Mouse (Mus musculus) induced T-regulatory cell, adult 2 months (primary cell): ENCODE results near the gene Atp8a2.
A peak's percentile ranks its signal among the peaks of the same experiment; 100 is the strongest.

ENCODE experiments used
- DNase-seq: peaks from one replicate; pipeline ENCODE4 v3.0.0-alpha.2; 2012; ENCODE audit warnings: low read depth

Gene Atp8a2

DNA sequence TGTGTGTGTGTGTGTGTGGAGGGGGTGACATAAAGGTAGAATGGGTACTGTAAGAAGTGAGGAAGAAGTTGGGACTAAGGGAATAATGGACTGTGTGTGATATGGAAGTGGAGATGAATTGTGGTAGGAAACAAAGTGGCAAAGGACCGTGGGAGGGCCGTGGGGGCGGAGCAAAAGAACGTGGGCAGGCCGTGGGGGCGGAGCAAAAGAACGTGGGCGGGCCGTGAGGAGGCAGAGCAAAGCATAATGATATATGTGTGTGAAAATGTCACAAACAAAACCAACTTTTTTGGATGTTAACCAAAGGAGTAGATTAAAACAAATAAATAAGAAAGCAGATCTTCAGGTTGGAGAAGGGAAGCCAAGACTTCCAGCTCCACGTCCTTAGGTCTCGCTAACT, 44.6 kb downstream of the Atp8a2 start:
- peak; percentile 11 for DNase-seq

DNA sequence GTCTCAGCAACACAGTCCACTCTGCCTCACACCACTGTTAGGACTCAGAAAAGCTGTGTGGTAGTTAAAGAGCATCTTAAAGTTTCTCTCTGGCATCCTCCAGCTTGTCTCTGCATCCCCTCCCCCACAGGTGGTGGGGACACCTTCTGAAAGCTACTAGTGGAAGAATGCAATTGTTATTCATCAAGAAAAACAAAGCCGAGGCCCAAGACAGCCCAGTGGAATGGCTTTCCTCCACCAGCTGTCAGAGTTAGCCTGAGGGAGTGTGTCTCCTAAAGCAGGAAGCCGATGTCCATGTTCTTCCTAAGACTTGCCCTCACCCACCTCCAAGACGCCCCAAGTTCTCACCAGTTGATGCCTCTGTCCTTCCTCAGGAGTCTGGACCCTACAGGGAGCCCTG, 48.1 kb downstream of the Atp8a2 start:
- no peak for DNase-seq

DNA sequence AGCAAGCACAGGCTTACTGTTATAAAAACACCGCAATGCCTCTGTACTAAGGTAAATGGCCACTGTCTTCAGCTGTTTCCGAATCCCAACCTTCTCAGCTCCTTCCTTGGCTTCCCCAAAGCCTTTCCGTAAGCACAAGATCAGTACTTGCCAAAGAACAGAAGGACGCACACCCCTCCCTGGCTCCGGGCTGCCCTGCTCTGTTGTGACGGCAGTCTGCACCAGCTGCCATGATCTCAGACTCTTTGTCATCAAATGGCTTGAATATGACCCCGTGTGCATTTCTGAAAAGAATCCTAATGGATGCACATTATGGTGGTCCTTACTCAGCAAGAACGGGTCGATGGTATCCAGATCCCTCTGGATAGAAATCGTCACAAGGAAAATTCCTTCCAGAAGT, 53.7 kb downstream of the Atp8a2 start:
- no peak for DNase-seq

DNA sequence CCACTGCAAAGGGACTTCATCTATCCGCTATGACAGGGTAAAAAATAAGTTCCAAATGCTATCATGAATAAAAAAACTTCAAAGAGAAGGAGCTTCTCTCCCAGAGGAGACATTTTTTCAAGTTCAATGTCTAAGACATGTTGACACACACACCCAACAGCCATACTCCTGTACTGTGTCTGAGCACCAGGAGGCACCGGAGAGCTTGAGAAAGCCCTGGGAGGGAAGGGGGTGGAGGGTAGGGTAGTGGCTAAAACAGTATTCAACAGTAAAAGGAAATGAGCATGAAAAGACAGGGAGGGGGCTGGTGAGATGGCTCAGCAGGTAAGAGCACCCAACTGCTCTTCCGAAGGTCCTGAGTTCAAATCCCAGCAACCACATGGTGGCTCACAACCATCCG, 58.6 kb downstream of the Atp8a2 start:
- peak; percentile 60 for DNase-seq

DNA sequence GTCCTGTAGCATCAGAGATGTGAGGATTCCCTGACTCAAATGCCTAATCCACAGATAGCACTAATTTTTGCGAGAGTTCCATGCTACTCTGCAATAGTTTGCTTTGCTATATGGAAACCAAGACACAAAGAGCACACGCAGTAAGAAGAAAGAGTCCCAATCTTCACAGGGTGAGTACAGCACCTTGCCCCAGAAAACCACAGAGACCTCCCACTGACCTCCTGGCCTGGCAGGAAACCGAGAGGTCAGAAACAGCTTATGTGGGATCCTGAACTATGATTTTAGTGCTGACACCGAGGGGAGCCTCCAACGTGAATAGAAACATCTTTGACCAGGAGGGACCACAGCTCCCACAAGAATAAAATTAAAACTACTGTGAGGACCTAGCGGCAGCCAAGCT, 59.2 kb downstream of the Atp8a2 start:
- DNase-seq: peak; percentile 27

DNA sequence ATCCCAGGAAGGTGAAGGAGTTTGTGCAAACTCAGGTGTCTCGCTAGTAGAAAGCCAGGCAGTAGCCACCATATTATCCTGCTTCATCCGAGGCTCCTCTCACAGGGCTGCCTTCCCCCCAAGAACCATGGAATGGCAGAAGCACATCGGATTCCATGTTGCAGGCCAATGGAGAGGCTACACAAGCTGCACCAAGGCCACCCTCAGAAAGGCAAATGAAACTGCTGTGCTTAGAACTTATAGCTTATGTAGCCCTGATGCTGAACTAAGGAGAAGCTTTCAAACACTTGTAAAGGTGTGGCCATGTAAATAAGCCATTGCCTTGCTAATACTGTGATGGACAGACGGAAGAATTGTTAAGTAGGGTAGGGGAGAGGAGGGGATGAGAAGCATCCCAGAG, 61.2 kb downstream of the Atp8a2 start:
- DNase-seq: no peak

DNA sequence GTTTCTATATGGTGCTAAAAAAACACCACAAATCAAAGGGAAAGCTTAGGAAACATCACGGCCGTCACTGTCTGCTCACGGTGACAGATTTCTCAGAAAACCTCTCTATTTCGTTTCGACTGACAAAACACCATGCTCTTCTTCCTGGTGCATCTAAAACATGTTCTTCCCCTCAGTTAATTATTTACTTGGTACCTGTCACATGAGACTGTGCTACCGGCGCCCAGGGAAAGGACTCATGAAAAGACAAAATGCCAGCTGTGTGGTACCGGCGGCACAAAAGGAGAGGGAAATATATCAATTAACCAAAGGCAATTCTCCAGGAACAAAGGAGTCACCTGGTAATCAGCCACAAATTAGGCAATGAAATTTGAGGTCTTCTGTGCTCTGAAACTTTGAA, 62.3 kb downstream of the Atp8a2 start:
- peak; percentile 24 for DNase-seq

DNA sequence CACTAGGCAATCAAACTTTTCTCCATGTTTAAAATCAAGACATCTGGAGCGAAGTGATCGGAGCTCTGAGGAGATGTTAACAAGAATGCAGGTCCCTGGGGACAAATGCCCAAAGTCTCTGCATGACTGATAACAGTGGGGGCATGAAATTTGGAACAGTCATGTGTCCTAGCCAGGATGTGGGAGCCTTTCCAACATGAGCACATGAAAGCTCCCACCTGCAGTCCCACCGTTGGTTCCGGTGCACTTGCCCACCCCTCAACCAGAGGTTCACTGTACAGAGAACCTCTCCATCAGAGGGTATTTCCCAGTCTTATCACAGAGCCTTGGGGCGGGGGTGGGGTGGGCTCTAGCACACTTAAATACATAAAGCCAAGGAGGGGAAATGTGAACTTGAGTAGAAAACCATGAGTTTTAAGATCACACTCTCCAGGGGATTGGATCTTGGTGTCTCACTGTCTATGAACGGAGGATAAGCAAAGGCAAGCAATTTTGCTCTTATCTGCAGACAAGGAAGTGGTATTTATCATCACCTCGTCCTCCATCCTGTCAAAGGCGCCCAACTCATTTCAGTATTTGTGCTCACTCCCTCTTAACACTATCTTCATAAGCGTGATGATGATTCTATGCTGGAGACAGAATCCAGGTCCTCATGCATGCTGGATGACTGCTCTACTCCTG, 65.6 kb downstream of the Atp8a2 start:
- DNase-seq: peak; percentile 86

DNA sequence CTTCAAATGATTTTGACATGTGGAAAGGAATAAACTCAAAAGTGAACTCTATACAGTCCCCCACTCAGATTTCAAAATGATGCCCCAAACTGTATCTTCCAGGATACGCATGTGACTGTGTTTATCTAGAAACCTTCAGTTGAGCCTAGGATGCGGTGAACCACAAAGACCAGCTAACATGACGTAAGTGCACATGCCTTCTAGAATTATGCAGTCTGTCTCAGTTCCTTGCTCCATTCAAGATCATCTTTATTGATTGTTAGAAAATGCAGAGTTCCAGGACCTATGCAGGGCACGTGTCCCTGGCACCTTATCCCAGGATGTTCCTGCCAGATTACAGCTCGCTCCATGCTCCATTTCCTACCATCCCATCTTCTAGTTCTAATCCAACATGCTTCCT, 67.4 kb downstream of the Atp8a2 start:
- DNase-seq: peak; percentile 93

DNA sequence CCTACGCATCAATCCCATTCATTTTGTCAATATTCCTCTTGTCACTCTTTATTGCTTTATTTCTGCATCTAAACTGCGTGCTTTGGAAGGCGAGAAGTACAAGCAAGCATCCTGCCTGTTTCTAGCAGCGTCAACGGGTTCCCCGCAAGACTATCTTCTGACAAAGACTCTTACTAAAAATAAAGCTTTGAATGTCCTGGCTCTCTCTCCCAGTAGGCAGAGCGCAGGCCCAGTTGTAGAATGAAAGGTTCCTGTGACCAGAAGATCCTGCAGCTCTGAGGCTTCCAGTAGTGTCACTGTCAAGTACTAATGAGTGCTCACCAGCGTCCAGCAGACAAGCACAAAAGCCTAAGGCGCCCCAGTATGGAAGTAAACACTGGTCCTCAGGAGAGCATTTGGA, 71.8 kb downstream of the Atp8a2 start:
- DNase-seq: no peak

DNA sequence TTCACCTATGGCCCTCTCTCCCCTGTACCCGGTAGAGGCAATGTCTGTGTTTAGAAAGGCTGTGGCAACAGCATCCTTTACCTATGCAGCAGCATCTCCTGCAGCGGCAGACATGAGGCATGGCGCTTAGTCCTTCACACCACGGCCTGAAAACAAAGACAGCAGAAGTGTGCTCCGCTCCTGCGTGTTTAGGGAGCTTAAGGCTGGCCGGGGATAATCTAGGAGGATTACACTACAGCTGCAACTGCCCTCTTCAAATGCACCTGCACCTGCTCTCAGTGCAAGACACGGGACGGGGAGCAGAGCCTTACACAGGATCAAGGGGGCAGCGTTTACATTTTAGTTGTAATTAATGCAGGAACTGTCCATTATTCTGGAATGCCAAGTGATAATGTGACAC, 75.4 kb downstream of the Atp8a2 start:
- no peak for DNase-seq

DNA sequence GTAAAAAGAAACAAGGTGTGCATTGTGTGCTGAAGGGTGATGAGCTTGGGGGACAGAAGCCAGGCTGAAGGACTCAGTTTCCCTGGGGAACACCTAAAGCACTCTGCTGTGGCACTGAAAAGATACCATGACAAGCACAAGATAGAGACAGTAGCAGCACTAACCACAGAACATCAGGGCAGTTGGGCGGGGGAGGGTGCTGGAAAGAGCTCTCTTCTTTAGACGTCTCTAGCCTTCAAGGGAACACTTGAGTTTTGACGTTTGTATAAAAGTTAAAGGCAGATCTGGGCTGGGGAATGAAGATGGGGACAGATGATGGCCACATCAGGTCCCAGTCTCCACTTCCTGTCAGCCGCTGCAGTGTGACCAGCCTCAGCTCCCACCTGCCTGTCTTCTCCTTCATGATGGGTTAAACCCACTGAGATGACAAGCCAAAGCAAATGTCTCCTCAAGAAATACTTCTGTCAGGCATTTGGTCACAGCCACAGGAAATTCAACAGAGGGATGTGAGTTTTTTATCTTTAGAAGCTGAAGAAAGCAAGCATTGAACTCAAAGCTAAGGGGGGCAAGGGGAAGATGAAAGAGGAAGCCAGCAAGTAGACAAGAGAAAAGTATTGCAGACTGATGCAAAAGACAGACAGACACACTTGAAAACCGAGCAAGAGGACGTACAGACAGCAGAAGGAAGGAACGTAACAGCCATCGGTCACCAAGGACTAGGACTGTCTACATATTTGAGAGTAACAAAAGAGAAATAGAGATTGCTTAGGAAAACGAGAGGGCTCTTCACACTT, 79.0 kb downstream of the Atp8a2 start:
- DNase-seq: peak; percentile 25

DNA sequence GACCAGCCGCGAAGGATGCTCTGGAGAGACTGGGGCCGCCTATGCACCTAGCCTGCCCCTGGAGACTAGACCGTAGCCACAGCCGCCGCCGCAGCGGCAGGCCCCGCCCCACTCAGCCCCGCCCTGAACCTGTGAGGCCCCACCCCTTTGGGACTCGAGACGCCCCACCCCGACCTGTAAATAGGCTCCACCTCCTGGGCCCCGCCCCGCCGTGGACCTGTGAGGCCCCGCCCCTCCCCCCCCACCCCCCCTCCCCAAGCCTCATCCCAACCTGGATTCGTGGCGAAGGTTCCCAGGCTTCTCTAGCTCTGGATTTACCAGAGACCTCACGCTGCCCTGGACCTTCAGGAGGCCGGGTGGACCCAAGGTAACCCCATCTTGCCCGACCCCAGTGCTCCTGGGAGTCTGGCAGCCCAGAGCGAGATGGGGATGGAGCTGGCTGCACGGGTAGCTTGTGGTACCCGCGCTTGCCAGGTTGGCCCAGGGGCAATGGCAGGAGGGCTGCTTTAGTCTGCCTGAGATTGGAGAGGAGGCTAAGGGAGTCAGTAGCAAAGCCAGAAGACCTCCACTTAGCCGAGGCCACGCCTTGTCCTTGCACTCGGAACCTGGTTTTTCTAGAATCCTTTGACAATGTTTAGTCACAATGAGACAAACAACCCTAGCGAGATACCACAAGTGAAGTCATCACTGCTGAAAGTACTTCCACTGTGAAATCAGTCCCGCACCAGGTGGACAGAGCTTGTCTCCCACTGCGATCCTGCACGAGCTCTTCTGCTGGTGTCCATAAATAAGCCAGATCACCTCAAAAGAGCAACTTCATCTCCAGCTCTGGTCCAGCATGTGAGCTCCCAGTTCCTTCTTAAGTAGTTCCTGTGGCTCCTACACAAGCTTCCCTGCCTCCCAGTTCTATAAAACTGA, 109.9 kb downstream of the Atp8a2 start:
- DNase-seq: peak; percentile 74

DNA sequence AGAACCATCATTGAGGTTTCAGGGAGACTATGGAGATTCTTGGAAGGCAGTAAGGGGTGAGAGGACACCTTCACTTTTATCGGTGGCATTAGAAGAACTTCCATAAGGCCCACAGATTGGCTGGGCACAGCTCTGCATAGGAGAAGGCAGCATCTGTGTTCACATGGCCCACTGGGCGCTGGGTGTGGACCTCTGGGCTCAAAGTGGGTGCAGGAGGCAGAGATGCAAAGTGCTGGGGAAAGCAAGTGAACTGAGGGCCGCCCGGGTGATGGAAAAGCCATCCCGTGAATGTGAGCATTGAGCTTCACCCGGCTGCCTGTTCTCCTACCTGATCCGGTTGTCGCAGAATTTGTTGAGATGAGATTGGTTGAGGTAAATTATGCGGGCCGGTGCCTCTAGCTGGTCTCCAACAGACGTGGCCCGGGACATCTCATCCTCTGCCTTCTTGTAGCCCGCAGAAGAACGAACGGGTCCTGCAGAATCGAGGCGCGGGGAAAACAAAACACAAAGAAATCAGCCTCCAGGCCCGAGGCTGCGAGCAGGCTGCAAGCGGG, 110.6 kb downstream of the Atp8a2 start:
- no peak for DNase-seq

DNA sequence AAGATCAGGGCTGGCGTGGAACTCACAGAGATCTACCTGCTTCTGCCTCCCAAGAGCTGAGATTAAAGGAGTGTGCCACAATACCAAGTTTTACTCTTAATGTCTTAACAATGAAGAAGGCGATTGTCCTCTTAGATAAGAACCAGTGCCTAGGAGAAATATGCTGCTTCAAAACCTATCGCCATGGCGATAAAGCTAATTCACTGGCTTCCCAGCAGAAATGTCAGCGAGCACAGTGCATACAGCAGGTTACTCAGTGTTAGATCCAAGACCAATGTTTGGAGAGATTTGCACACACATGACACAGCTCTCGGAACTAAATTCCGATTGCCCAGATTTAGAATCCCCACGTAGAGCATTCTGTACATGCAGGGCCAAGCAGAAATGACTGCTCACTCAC, 114.2 kb downstream of the Atp8a2 start:
- DNase-seq: no peak

DNA sequence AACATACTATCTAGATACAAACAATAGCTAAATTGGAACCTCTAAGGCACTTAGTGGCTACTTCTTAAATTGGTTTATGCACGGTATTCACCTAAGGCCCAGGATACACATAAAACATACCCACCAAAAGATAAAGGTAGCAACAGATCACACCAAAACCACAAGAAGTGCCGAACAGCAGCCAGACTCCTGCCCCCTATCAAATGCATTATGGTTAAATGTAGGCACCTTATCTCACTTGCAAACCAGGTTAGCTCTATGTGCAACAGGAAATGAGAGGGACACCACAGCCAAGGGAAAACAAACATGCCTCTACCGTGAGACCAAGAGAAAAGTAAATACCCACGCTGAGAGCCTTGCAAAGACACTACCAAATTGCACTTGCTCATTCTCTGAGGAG, 124.5 kb downstream of the Atp8a2 start:
- peak; percentile 35 for DNase-seq

DNA sequence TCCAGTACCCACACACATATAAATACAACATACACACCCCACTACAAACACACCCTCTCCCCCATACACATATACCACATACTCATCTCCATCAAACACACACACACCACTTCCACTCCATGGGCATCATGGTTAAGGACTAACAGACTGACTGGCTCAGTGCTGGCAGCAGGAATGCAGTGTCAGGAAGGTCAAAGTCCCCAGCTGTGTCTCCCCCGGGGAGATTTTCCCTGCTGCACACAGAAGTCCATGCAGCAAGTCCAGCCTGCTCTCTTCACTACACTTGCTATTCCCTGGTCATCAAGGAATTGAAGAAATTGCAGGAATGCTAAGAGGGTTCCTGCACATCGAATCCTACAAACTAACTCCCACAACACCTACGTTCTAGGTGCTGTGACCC, 131.8 kb downstream of the Atp8a2 start:
- no peak for DNase-seq

DNA sequence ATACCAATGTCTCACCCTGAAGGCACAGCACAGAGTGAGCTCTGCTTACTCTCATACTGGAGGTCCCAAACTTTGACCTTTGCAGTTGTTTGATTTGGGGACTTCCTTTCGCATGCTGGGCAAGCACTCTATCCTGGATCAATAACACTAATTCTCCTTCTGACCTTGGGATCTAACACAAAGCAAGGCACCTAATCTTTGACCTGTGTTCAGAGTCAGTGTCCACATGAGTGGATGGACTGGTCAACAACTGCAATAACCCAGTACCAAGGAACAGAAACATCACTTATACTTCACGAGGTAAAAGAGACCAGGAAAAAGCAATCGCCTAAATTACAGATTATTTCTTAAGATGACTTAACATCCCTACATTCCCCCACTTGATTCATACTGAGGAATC, 136.0 kb downstream of the Atp8a2 start:
- no peak for DNase-seq

DNA sequence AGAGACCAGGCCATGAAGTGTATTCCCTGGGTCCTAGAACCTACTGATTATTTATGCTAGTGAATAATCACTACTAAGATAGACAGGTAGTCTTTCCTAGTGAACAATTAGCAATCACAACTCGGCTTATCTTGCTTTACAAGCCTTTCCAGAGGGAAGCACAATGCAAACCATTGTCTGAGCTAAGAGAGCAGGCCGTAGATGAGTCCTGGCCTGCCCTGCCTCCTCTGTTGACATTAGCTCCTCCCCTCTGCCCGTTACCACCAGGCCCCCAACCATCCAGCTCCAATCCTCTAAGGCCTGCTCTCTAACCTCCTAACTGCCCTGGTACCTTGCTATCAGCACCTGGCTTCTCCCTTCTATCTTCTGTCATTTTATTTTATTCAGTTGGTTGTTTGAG, 138.1 kb downstream of the Atp8a2 start:
- DNase-seq: no peak

DNA sequence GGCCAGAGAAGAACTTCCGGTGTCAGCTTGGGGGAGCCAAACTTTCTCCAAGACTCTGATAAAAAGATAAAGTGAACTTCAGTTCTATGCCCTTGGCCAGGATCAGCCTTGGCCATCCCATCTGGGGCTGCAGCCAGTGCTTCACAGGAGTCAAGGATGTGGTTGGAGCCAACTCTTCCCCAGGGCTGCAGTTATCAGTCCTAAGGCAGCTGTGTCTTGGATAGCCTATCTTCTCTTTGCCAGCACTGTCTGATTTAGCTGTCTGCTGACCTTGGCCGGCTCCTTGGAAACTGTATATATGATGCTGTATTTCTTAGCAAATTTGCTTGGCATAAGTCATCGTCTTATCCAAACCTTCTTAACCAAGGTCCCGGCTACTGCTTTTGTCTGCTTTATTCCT, 141.7 kb downstream of the Atp8a2 start:
- no peak for DNase-seq

DNA sequence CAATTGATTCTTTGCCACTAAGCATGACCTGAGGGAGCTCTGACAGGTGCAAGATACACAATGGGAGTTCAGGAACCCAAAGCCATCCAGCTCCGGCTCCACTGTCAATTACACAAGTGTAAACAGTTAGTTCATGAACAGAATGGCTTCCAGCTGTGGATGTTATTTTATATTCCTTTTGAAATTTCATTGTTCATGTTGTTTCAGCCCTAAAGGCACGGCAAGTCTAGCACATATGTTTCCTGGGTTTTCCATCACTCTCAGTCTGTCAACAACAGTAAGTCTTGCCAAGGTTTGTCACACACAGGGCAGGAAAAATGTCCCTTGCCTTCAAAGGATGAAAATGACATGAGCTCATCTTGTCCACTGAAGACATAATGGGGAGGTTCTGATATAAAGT, 166.3 kb downstream of the Atp8a2 start:
- no peak for DNase-seq

DNA sequence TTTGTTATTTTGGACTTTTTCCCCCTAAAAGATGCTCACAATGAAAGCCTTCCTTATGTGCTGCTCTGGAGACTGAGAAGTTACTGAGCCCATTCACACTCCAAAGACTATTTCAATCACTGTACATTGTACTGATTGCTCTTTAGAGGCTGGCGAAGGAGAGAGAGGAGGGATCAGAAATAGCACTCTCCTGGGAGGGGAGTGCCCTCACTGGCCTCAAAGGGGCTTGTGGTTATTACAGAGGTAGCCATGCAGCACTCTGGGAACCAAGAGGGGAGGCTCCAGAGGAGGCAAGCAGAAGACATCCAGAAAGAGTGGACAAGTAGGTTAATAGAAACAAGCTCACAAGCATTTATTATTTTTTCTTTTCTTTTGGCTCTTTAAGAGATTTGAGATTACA, 169.8 kb downstream of the Atp8a2 start:
- no peak for DNase-seq
